Mouse (Mus musculus): ENCODE measurements at regions not wholly inside any gene's neighbourhood (a gene's known extent, or its start where the extent isn't known, plus 50 kb on each side); places are given as distances from the start of the nearest gene placed in this dataset.
A peak's percentile ranks its signal among the peaks of the same experiment; 100 is the strongest.

- H3K27me3 ChIP-seq (replicated peaks; ENCODE audit: control insufficient read depth, insufficient read depth, low read length): no peaks in the 10 kb centered on the region
- no peak overlapping the region for H3K4me3 ChIP-seq (ENCODE audit: low read length)
- no peak overlapping the region for H3K4me2 ChIP-seq (ENCODE audit: low read depth, low read length)
- H3K9me3 ChIP-seq (ENCODE audit: control insufficient read depth, low read length): no peaks in the 10 kb centered on the region
- H3K9ac ChIP-seq (ENCODE audit: low read depth, low read length): no peak overlapping the region
- H3K27ac ChIP-seq (ENCODE audit: low read length): no peak overlapping the region
- H3K36me3 ChIP-seq (ENCODE audit: control insufficient read depth, insufficient read depth, low read length): no peaks in the 10 kb centered on the region
- ATAC-seq: no peak
- WGBS: 53% methylated on average over 1 of the region's 1 CpGs
- H3K4me1 ChIP-seq (ENCODE audit: control insufficient read depth, insufficient read depth, low read length): no peaks in the 10 kb centered on the region
Measured at GRCm38 (mm10) chrX:14592793-14593192, 381.8 kb downstream of the H2al1n start.

GRCm38 (mm10) chrX:14596799-14597198 is 385.9 kb downstream of the H2al1n start:
- no peak for ATAC-seq
- Histone ChIP-seq H3K4me3 (ENCODE audit: low read length) (no peak overlapping the region), H3K27ac (ENCODE audit: low read length) (no peak overlapping the region), H3K27me3 (replicated peaks; ENCODE audit: control insufficient read depth, insufficient read depth, low read length) (no peaks in the 10 kb centered on the region), H3K4me1 (ENCODE audit: control insufficient read depth, insufficient read depth, low read length) (no peaks in the 10 kb centered on the region), H3K9ac (ENCODE audit: low read depth, low read length) (no peak overlapping the region), H3K4me2 (ENCODE audit: low read depth, low read length) (no peak overlapping the region), H3K9me3 (ENCODE audit: control insufficient read depth, low read length) (no peaks in the 10 kb centered on the region), H3K36me3 (ENCODE audit: control insufficient read depth, insufficient read depth, low read length) (no peaks in the 10 kb centered on the region)

GRCm38 (mm10) chrX:14601916-14602315 is 391.0 kb downstream of the H2al1n start:
- Histone ChIP-seq H3K27ac (ENCODE audit: low read length) (no peak overlapping the region), H3K27me3 (replicated peaks; ENCODE audit: control insufficient read depth, insufficient read depth, low read length) (no peaks in the 10 kb centered on the region), H3K9me3 (ENCODE audit: control insufficient read depth, low read length) (no peaks in the 10 kb centered on the region), H3K4me2 (ENCODE audit: low read depth, low read length) (no peak overlapping the region), H3K4me1 (ENCODE audit: control insufficient read depth, insufficient read depth, low read length) (no peaks in the 10 kb centered on the region), H3K36me3 (ENCODE audit: control insufficient read depth, insufficient read depth, low read length) (no peaks in the 10 kb centered on the region), H3K4me3 (ENCODE audit: low read length) (no peak overlapping the region), H3K9ac (ENCODE audit: low read depth, low read length) (no peak overlapping the region)
- no peak for ATAC-seq
- 80% methylated on average over 2 of the region's 2 CpGs for WGBS

DNA sequence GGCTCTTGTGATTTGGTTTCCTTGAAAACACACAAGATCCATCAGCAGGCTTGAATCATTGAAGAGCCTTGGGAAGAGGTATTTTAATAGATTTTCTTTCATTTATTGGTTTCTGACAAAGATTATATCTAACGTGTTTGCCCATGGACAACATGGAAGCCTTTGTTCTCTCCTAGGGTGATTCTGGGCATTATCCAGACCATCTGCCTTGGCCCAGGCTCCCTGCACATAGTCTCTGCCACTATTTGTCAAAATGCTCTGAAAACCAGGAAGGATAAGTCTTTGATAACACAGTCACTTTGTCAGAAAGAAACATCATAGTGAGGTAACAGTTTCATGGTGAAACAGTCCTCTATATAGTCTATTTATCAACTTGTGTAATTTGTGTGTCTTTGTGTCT is 398.2 kb downstream of the H2al1n start:
- WGBS: 75% methylated on average over 1 of the region's 1 CpGs

GRCm38 (mm10) chrX:14628267-14628901 is 417.4 kb downstream of the H2al1n start:
- Histone ChIP-seq H3K9me3 (ENCODE audit: control insufficient read depth, low read length) (no peaks in the 10 kb centered on the region), H3K4me2 (ENCODE audit: low read depth, low read length) (0 out of 2 replicates have a peak overlapping the region, but pooled peaks have one; percentile 1), H3K27ac (ENCODE audit: low read length) (peak overlapping the region; percentile 26), H3K4me3 (ENCODE audit: low read length) (no peak overlapping the region), H3K9ac (ENCODE audit: low read depth, low read length) (no peak overlapping the region), H3K27me3 (replicated peaks; ENCODE audit: control insufficient read depth, insufficient read depth, low read length) (no peaks in the 10 kb centered on the region), H3K4me1 (ENCODE audit: control insufficient read depth, insufficient read depth, low read length) (no peaks in the 10 kb centered on the region), H3K36me3 (ENCODE audit: control insufficient read depth, insufficient read depth, low read length) (no peaks in the 10 kb centered on the region)
- WGBS: 17% methylated on average over 10 of the region's 10 CpGs
- ATAC-seq: peak; percentile 86

More for the DNA sequence above, 398.2 kb downstream of the H2al1n start:
- no peaks in the 10 kb centered on the region for H3K9me3 ChIP-seq (ENCODE audit: control insufficient read depth, low read length)
- H3K4me1 ChIP-seq (ENCODE audit: control insufficient read depth, insufficient read depth, low read length): no peaks in the 10 kb centered on the region
- no peaks in the 10 kb centered on the region for H3K36me3 ChIP-seq (ENCODE audit: control insufficient read depth, insufficient read depth, low read length)
- ATAC-seq: no peak
- H3K4me3 ChIP-seq (ENCODE audit: low read length): no peak overlapping the region
- H3K27ac ChIP-seq (ENCODE audit: low read length): no peak overlapping the region
- no peaks in the 10 kb centered on the region for H3K27me3 ChIP-seq (replicated peaks; ENCODE audit: control insufficient read depth, insufficient read depth, low read length)
- no peak overlapping the region for H3K4me2 ChIP-seq (ENCODE audit: low read depth, low read length)
- no peak overlapping the region for H3K9ac ChIP-seq (ENCODE audit: low read depth, low read length)

DNA sequence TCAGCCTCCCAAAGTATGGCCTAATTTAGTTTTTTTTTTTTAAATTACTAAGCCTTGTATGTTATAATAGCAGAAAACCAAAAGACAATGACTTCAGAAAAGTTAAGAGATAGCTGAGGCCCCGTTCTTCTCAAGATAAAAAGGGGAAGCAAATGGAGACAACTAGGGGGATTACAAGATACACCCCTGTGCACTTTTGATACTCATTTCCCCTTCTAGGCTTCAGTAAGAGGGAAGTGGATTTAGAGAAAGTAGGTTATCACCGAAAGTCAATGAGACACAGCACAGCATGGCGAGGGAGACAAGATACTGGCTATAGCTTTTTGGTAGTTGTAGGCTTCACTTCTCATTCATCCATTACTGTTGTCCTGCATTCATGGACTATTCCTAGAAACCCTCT is 428.4 kb downstream of the H2al1n start:
- no peak overlapping the region for H3K4me2 ChIP-seq (ENCODE audit: low read depth, low read length)

DNA sequence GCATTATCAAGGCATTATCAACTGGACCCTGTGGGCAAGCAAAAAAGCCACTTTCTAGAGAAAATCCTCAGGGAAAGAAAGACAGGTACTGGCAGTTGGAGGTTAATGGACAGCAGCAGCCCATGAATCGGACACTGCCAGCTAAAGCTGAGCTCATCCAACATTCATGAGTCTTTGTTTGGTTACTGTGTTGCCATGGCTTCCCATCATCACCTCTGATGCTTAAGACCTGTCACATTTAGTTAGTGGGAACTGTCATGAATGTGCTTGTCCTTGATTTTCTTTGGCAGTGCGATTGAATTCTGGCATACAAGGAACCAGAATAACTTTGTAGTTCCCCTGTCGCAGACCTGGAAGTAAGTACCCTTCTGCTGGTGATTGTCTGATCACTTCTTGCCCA is 453.9 kb downstream of the H2al1n start:
- 68% methylated on average over 3 of the region's 3 CpGs for WGBS
- no peaks in the 10 kb centered on the region for H3K36me3 ChIP-seq (ENCODE audit: control insufficient read depth, insufficient read depth, low read length)
- H3K27ac ChIP-seq (ENCODE audit: low read length): no peak overlapping the region
- H3K4me3 ChIP-seq (ENCODE audit: low read length): no peak overlapping the region
- H3K9ac ChIP-seq (ENCODE audit: low read depth, low read length): no peak overlapping the region
- ATAC-seq: no peak
- H3K4me1 ChIP-seq (ENCODE audit: control insufficient read depth, insufficient read depth, low read length): no peaks in the 10 kb centered on the region
- no peak overlapping the region for H3K4me2 ChIP-seq (ENCODE audit: low read depth, low read length)
- H3K9me3 ChIP-seq (ENCODE audit: control insufficient read depth, low read length): no peaks in the 10 kb centered on the region
- no peaks in the 10 kb centered on the region for H3K27me3 ChIP-seq (replicated peaks; ENCODE audit: control insufficient read depth, insufficient read depth, low read length)

More for the DNA sequence above, 428.4 kb downstream of the H2al1n start:
- no peaks in the 10 kb centered on the region for H3K9me3 ChIP-seq (ENCODE audit: control insufficient read depth, low read length)
- no peaks in the 10 kb centered on the region for H3K36me3 ChIP-seq (ENCODE audit: control insufficient read depth, insufficient read depth, low read length)
- H3K9ac ChIP-seq (ENCODE audit: low read depth, low read length): no peak overlapping the region
- WGBS: 87% methylated on average over 3 of the region's 3 CpGs
- no peak overlapping the region for H3K27ac ChIP-seq (ENCODE audit: low read length)
- H3K4me3 ChIP-seq (ENCODE audit: low read length): no peak overlapping the region
- H3K4me1 ChIP-seq (ENCODE audit: control insufficient read depth, insufficient read depth, low read length): no peaks in the 10 kb centered on the region
- no peaks in the 10 kb centered on the region for H3K27me3 ChIP-seq (replicated peaks; ENCODE audit: control insufficient read depth, insufficient read depth, low read length)
- no peak for ATAC-seq

DNA sequence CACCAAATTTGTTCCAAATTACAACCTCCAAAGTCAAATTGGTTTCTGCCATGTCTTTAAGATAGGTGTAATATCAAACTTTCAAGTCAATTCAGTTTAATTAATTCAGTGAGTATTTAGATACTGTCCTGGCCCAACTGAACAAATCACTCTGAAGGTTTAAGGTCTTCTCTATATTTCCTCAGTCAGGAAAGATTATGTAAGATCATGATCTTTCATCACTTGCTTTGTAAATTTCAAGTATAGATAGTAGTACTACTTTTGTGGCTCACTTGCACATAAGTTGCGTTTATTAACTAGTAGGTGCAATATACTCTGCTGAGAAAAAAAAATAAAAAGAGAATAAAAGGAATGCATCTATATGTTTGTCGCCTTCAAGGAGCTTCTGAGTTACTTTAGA is 485.4 kb downstream of the H2al1n start:
- WGBS: 91% methylated on average over 2 of the region's 2 CpGs
- Histone ChIP-seq H3K9ac (ENCODE audit: low read depth, low read length) (no peak overlapping the region), H3K4me3 (ENCODE audit: low read length) (no peak overlapping the region), H3K4me1 (ENCODE audit: control insufficient read depth, insufficient read depth, low read length) (no peaks in the 10 kb centered on the region), H3K27me3 (replicated peaks; ENCODE audit: control insufficient read depth, insufficient read depth, low read length) (no peaks in the 10 kb centered on the region), H3K9me3 (ENCODE audit: control insufficient read depth, low read length) (no peaks in the 10 kb centered on the region), H3K4me2 (ENCODE audit: low read depth, low read length) (no peak overlapping the region), H3K27ac (ENCODE audit: low read length) (no peak overlapping the region), H3K36me3 (ENCODE audit: control insufficient read depth, insufficient read depth, low read length) (no peaks in the 10 kb centered on the region)
- no peak for ATAC-seq

GRCm38 (mm10) chrX:14738999-14739398 is 528.1 kb downstream of the H2al1n start:
- Histone ChIP-seq H3K9ac (ENCODE audit: low read depth, low read length) (no peak overlapping the region), H3K4me3 (ENCODE audit: low read length) (no peak overlapping the region), H3K36me3 (ENCODE audit: control insufficient read depth, insufficient read depth, low read length) (no peaks in the 10 kb centered on the region), H3K27me3 (replicated peaks; ENCODE audit: control insufficient read depth, insufficient read depth, low read length) (no peaks in the 10 kb centered on the region), H3K4me1 (ENCODE audit: control insufficient read depth, insufficient read depth, low read length) (no peaks in the 10 kb centered on the region), H3K4me2 (ENCODE audit: low read depth, low read length) (no peak overlapping the region), H3K9me3 (ENCODE audit: control insufficient read depth, low read length) (no peaks in the 10 kb centered on the region), H3K27ac (ENCODE audit: low read length) (no peak overlapping the region)
- no peak for ATAC-seq
